8 mouse cellular contexts compared by ENCODE assay signal in genomic region chr17:15374321-15375141, GRCm38 (mm10). TPM values are rescaled to one million over a fixed set of nuclear protein-coding genes. Genes with fewer than 3 reads are reported as not detected.
DNase-seq lines count a peak whose midpoint lies in the region; ATAC-seq and TF ChIP-seq lines count a peak whose summit lies in the region.

No protein-coding gene starts in this region.

- H3K4me3 ChIP-seq in lung, embryonic 15.5 days, result peak overlapping the region; percentile 55
- H3K4me3 ChIP-seq in embryonic facial prominence, embryonic 15.5 days (replicated peaks), result peak overlapping the region; percentile 54
- peak overlapping the region; percentile 68 for H3K4me3 ChIP-seq in hindbrain, postnatal 0 days (ENCODE audit: low read length)
- peak overlapping the region; percentile 94 for H3K4me3 ChIP-seq in midbrain, embryonic 13.5 days (replicated peaks)

- 2% methylated on average over 49 of the region's 50 CpGs for WGBS in lung, embryonic 15.5 days
- 3% methylated on average over 47 of the region's 50 CpGs for WGBS in embryonic facial prominence, embryonic 15.5 days
- 2% methylated on average over 50 of the region's 50 CpGs for WGBS in hindbrain, postnatal 0 days
- WGBS in midbrain, embryonic 13.5 days, result 2% methylated on average over 41 of the region's 50 CpGs

- H3K9me3 ChIP-seq in lung, embryonic 15.5 days, result no peaks in the 10 kb centered on the region
- no peaks in the 10 kb centered on the region for H3K9me3 ChIP-seq in embryonic facial prominence, embryonic 15.5 days (replicated peaks)
- H3K9me3 ChIP-seq in hindbrain, postnatal 0 days (ENCODE audit: low read length), result no peaks in the 10 kb centered on the region
- H3K9me3 ChIP-seq in midbrain, embryonic 13.5 days, result no peaks in the 10 kb centered on the region

- peak overlapping the region; percentile 53 for H3K9ac ChIP-seq in lung, embryonic 15.5 days
- H3K9ac ChIP-seq in embryonic facial prominence, embryonic 15.5 days, result peak overlapping the region; percentile 48
- peak overlapping the region; percentile 78 for H3K9ac ChIP-seq in hindbrain, postnatal 0 days (replicated peaks; ENCODE audit: low read length)
- H3K9ac ChIP-seq in midbrain, embryonic 13.5 days (replicated peaks), result peak overlapping the region; percentile 96

- H3K27me3 ChIP-seq in lung, embryonic 15.5 days, result peaks cover 62% of the 10 kb centered on the region
- peaks cover 62% of the 10 kb centered on the region for H3K27me3 ChIP-seq in embryonic facial prominence, embryonic 15.5 days
- H3K27me3 ChIP-seq in hindbrain, postnatal 0 days (ENCODE audit: insufficient read depth, low read length), result no peaks in the 10 kb centered on the region; the same call in 1 of the 2 replicates
- H3K27me3 ChIP-seq in midbrain, embryonic 13.5 days, result no peaks in the 10 kb centered on the region

- H3K27ac ChIP-seq in lung, embryonic 15.5 days, result no peak overlapping the region
- no peak overlapping the region for H3K27ac ChIP-seq in embryonic facial prominence, embryonic 15.5 days (replicated peaks)
- peak overlapping the region; percentile 86 for H3K27ac ChIP-seq in hindbrain, postnatal 0 days
- peak overlapping the region; percentile 99 for H3K27ac ChIP-seq in midbrain, embryonic 13.5 days

- no peak for ATAC-seq in lung, embryonic 15.5 days (ENCODE audit: borderline replicate concordance, extremely low read depth, low FRiP score, low TSS enrichment)
- ATAC-seq in embryonic facial prominence, embryonic 15.5 days (ENCODE audit: insufficient number of reproducible peaks, low FRiP score, low TSS enrichment, low read depth), result no peak
- no peak for ATAC-seq in hindbrain, postnatal 0 days
- ATAC-seq in midbrain, embryonic 13.5 days, result no peak
- ATAC-seq in cerebellum, adult (ENCODE audit: insufficient number of reproducible peaks, low FRiP score, low TSS enrichment), result no peak

- peak overlapping the region; percentile 100 for H3K4me2 ChIP-seq in lung, embryonic 15.5 days
- peak overlapping the region; percentile 100 for H3K4me2 ChIP-seq in embryonic facial prominence, embryonic 15.5 days (replicated peaks)
- peak overlapping the region; percentile 95 for H3K4me2 ChIP-seq in hindbrain, postnatal 0 days (ENCODE audit: low read depth, low read length)
- peak overlapping the region; percentile 94 for H3K4me2 ChIP-seq in midbrain, embryonic 13.5 days (replicated peaks)

- no peaks in the 10 kb centered on the region for H3K36me3 ChIP-seq in lung, embryonic 15.5 days
- no peaks in the 10 kb centered on the region for H3K36me3 ChIP-seq in embryonic facial prominence, embryonic 15.5 days
- H3K36me3 ChIP-seq in hindbrain, postnatal 0 days (ENCODE audit: insufficient read depth, low read length), result peaks cover 8% of the 10 kb centered on the region
- peaks cover 20% of the 10 kb centered on the region for H3K36me3 ChIP-seq in midbrain, embryonic 13.5 days

- TF ChIP-seq CTCF in hindbrain, postnatal 0 days (IDR thresholded peaks at IDR 0.05; ENCODE audit: low read depth), result no peak

- DNase-seq in lung, adult 18-20 months, result no peak
- DNase-seq in hindbrain, postnatal 0 days (ENCODE audit: low spot score), result peak; percentile 49
- no peak for DNase-seq in left cerebral cortex, adult 18-20 months (ENCODE audit: low spot score in 2 of 2)
- no peak for DNase-seq in yolk sac, embryonic 10.5 days (ENCODE audit: low spot score)

- peaks cover 31% of the 10 kb centered on the region for H3K4me1 ChIP-seq in lung, embryonic 15.5 days
- H3K4me1 ChIP-seq in embryonic facial prominence, embryonic 15.5 days, result peaks cover 43% of the 10 kb centered on the region
- peaks cover 22% of the 10 kb centered on the region for H3K4me1 ChIP-seq in hindbrain, postnatal 0 days (ENCODE audit: insufficient read depth, low read length)
- peaks cover 78% of the 10 kb centered on the region for H3K4me1 ChIP-seq in midbrain, embryonic 13.5 days (replicated peaks)

RNA-seq across cellular contexts. Expression of gene Dll1, which starts 2.1 kb away (rescaled TPM):
- 4.5 and 6.4 TPM in 2 replicates for polyA plus RNA-seq in lung, embryonic 15.5 days (2015; fragmentation: Nextera tagmentation; extraction: Ambion mirVana)
- 10.3 and 11.4 TPM in 2 replicates for polyA plus RNA-seq in embryonic facial prominence, embryonic 15.5 days (2015; fragmentation: Nextera tagmentation; extraction: Ambion mirVana)
- total RNA-seq in hindbrain, postnatal 0 days (2014; rRNA removed), result 34.3 and 44.2 TPM in 2 replicates
- polyA plus RNA-seq in hindbrain, postnatal 0 days (2015; fragmentation: Nextera tagmentation; extraction: Ambion mirVana), result 10.1 and 10.9 TPM in 2 replicates
- polyA plus RNA-seq in midbrain, embryonic 13.5 days (2015; fragmentation: Nextera tagmentation; extraction: Ambion mirVana), result 45.4 and 47.7 TPM in 2 replicates
- total RNA-seq in left cerebral cortex, adult 18-20 months (2021), result 1 to 10 TPM; 5.3 to 7.0 TPM

RNA-seq across cellular contexts. Expression of gene Fam120b, which starts 21.5 kb away (rescaled TPM):
- 26.1 and 26.8 TPM in 2 replicates for polyA plus RNA-seq in lung, embryonic 15.5 days (2015; fragmentation: Nextera tagmentation; extraction: Ambion mirVana)
- polyA plus RNA-seq in embryonic facial prominence, embryonic 15.5 days (2015; fragmentation: Nextera tagmentation; extraction: Ambion mirVana), result 29.1 and 30.9 TPM in 2 replicates
- 36.8 and 40.8 TPM in 2 replicates for total RNA-seq in hindbrain, postnatal 0 days (2014; rRNA removed)
- 29.4 and 31.7 TPM in 2 replicates for polyA plus RNA-seq in hindbrain, postnatal 0 days (2015; fragmentation: Nextera tagmentation; extraction: Ambion mirVana)
- 43.6 and 46.5 TPM in 2 replicates for polyA plus RNA-seq in midbrain, embryonic 13.5 days (2015; fragmentation: Nextera tagmentation; extraction: Ambion mirVana)
- 10 to 100 TPM; 44.0 to 46.6 TPM for total RNA-seq in left cerebral cortex, adult 18-20 months (2021)

Comparison
In these comparisons a context has a peak if more than half of its experiments do, and no peak if none do; other contexts are left out.
1. H3K27ac ChIP-seq: peak in hindbrain, postnatal 0 days (single experiment) and midbrain, embryonic 13.5 days (single experiment); none in lung, embryonic 15.5 days (single experiment) and embryonic facial prominence, embryonic 15.5 days (single experiment).
2. Peak in every context shown above with its lines, with median percentiles within 50 percentile points of each other: H3K4me2 ChIP-seq, H3K4me3 ChIP-seq and H3K9ac ChIP-seq.